Mouse (Mus musculus) kidney, adult 2 months (tissue): Measurements from ENCODE around the gene Adgrg6.

Experiments
- CTCF ChIP-seq: fragments of 200-500 bp; conservative IDR thresholded peaks from 2 replicates; pipeline ENCODE4 v1.5.1; 2011; ENCODE audit warnings: low read depth, mild to moderate bottlenecking, control low read depth, low read length, moderate library complexity, mixed read lengths; ENCODE audit not compliant: insufficient read depth, insufficient read length
- POLR2A ChIP-seq: fragments of 200-500 bp; IDR thresholded peaks from one replicate; pipeline ENCODE4 v1.6.1; 2011; ENCODE audit warnings: low read depth, low read length, control low read depth

GRCm38 (mm10) chr10:14520912-14521675 is 24.4 kb downstream of the Adgrg6 start:
- TF ChIP-seq POLR2A (no peak), CTCF (no peak)
